Mouse (Mus musculus): ENCODE measurements around the gene Cnst.
A peak's percentile ranks its signal among the peaks of the same experiment; 100 is the strongest.

Cnst gene

GRCm38 (mm10) chr1:179649324-179649723, 103.2 kb downstream of the Cnst start:
- peak; percentile 1 for DNase-seq

- DNase-seq, result no peak
Measured at GRCm38 (mm10) chr1:179650284-179650683, 104.1 kb downstream of the Cnst start.

- peak; percentile 1 for DNase-seq
Measured at GRCm38 (mm10) chr1:179651224-179651623, 105.1 kb downstream of the Cnst start.

- no peak for DNase-seq
Measured at GRCm38 (mm10) chr1:179663065-179663464, 116.9 kb downstream of the Cnst start.

GRCm38 (mm10) chr1:179664309-179664930, 118.2 kb downstream of the Cnst start:
- no peak for DNase-seq

- no peak for DNase-seq
Measured at GRCm38 (mm10) chr1:179666971-179667370, 120.8 kb downstream of the Cnst start.

GRCm38 (mm10) chr1:179667450-179667849, 121.3 kb downstream of the Cnst start:
- DNase-seq, result no peak

GRCm38 (mm10) chr1:179668013-179668805, 122.0 kb downstream of the Cnst start, which contains the start of gene Sccpdh:
Gene Sccpdh (plus strand): TSS chr1:179668210.
- peak; percentile 84 for DNase-seq

- DNase-seq, result no peak
Measured at GRCm38 (mm10) chr1:179668836-179669537, 122.8 kb downstream of the Cnst start.

- DNase-seq, result no peak
Measured at GRCm38 (mm10) chr1:179674355-179674754, 128.2 kb downstream of the Cnst start.

- DNase-seq, result no peak
Measured at GRCm38 (mm10) chr1:179677031-179677430, 130.9 kb downstream of the Cnst start.
